ENCODE assay signal across 17 mouse cellular contexts in genomic region chr4:150965555-150965951, GRCm38 (mm10). TPM values are rescaled to one million over a fixed set of nuclear protein-coding genes. Genes with fewer than 3 reads are reported as not detected.
DNase-seq lines count a peak whose midpoint lies in the region; ATAC-seq and TF ChIP-seq lines count a peak whose summit lies in the region.
"Had no signal": no experiment of that assay in that cellular context is flagged by ENCODE, and none has a peak within 500 bp of the region (broad histone marks: within the 10 kb centered on the region; RNA-seq: fewer than 3 reads in every experiment).

No protein-coding gene starts in this region.

- H3K4me2 ChIP-seq in midbrain, embryonic 11.5 days = no peak overlapping the region
- no peak overlapping the region for H3K4me2 ChIP-seq in midbrain, postnatal 0 days (ENCODE audit: low read depth, low read length, poor library complexity, severe bottlenecking)

- peak; percentile 65 for DNase-seq in CD4-positive, CD25-positive, alpha-beta regulatory T cell, adult 2 months (ENCODE audit: low read depth, low spot score)
- DNase-seq in midbrain, embryonic 11.5 days (ENCODE audit: low spot score, missing footprints) = no peak
- DNase-seq in midbrain, postnatal 0 days (ENCODE audit: low spot score) = no peak
- DNase-seq in R1 (ENCODE audit: low read depth, low spot score) = peak; percentile 57
- DNase-seq in splenic B cell, adult 2 months (ENCODE audit: low read depth, low spot score) = peak; percentile 13
- DNase-seq in urinary bladder, postnatal 14 days (ENCODE audit: low spot score) = no peak

- H3K27me3 ChIP-seq in midbrain, embryonic 11.5 days (ENCODE audit: control insufficient read depth, insufficient read depth, low read length) = no peaks in the 10 kb centered on the region
- no peaks in the 10 kb centered on the region for H3K27me3 ChIP-seq in midbrain, postnatal 0 days (ENCODE audit: insufficient read depth, low read length)
- H3K27me3 ChIP-seq in splenic B cell, adult 2 months (ENCODE audit: control insufficient read depth, insufficient read depth, low read length, poor library complexity, severe bottlenecking) = no peaks in the 10 kb centered on the region
- H3K27me3 ChIP-seq: embryonic facial prominence, embryonic 12.5 days; forebrain, embryonic 12.5 days had no signal

- ATAC-seq in CD4-positive, CD25-positive, alpha-beta regulatory T cell, adult 4 months = no peak
- ATAC-seq in midbrain, embryonic 11.5 days (ENCODE audit: low FRiP score) = peak; percentile 27; the same call in 1 of the 2 replicates
- no peak for ATAC-seq in midbrain, postnatal 0 days (ENCODE audit: low FRiP score)
- no peak for ATAC-seq in erythroblast, adult 5-6 weeks (replicated peaks; ENCODE audit: low FRiP score, poor library complexity, severe bottlenecking)

- H3K4me1 ChIP-seq in midbrain, embryonic 11.5 days (ENCODE audit: control insufficient read depth, insufficient read depth, low read length) = no peaks in the 10 kb centered on the region
- H3K4me1 ChIP-seq in midbrain, postnatal 0 days (ENCODE audit: insufficient read depth, low read length) = no peaks in the 10 kb centered on the region
- H3K4me1 ChIP-seq: embryonic facial prominence, embryonic 12.5 days had no signal

- 70% methylated on average over 11 of the region's 11 CpGs for WGBS in midbrain, embryonic 11.5 days
- WGBS in midbrain, postnatal 0 days = 72% methylated on average over 11 of the region's 11 CpGs

- no peak overlapping the region for H3K9ac ChIP-seq in midbrain, embryonic 11.5 days (ENCODE audit: low read length)
- H3K9ac ChIP-seq in midbrain, postnatal 0 days (replicated peaks; ENCODE audit: low read length, poor library complexity, severe bottlenecking) = no peak overlapping the region
- H3K9ac ChIP-seq: embryonic facial prominence, embryonic 12.5 days; forebrain, embryonic 12.5 days had no signal

- no peak; the same call in 1 of the 2 replicates for TF ChIP-seq CTCF in midbrain, postnatal 0 days (IDR thresholded peaks at IDR 0.05)

- no peak overlapping the region for H3K4me3 ChIP-seq in midbrain, embryonic 11.5 days (ENCODE audit: low read depth, low read length)
- H3K4me3 ChIP-seq in midbrain, postnatal 0 days (ENCODE audit: low read depth, low read length) = no peak overlapping the region
- H3K4me3 ChIP-seq: embryonic facial prominence, embryonic 12.5 days; forebrain, embryonic 12.5 days had no signal

- no peaks in the 10 kb centered on the region for H3K36me3 ChIP-seq in midbrain, embryonic 11.5 days (ENCODE audit: control insufficient read depth, insufficient read depth, low read length)
- H3K36me3 ChIP-seq in midbrain, postnatal 0 days (ENCODE audit: insufficient read depth, low read length) = no peaks in the 10 kb centered on the region
- H3K36me3 ChIP-seq in splenic B cell, adult 2 months (ENCODE audit: control insufficient read depth, insufficient read depth, low read length, poor library complexity, severe bottlenecking) = no peaks in the 10 kb centered on the region
- H3K36me3 ChIP-seq: embryonic facial prominence, embryonic 12.5 days; forebrain, embryonic 12.5 days; heart, embryonic 10.5 days had no signal

- no peaks in the 10 kb centered on the region for H3K9me3 ChIP-seq in midbrain, embryonic 11.5 days (ENCODE audit: control insufficient read depth, low read length)
- H3K9me3 ChIP-seq in midbrain, postnatal 0 days (ENCODE audit: low read length) = no peaks in the 10 kb centered on the region
- H3K9me3 ChIP-seq: embryonic facial prominence, embryonic 12.5 days; forebrain, embryonic 12.5 days; heart, embryonic 10.5 days had no signal

- H3K27ac ChIP-seq in midbrain, embryonic 11.5 days (ENCODE audit: low read depth, low read length) = no peak overlapping the region
- no peak overlapping the region for H3K27ac ChIP-seq in midbrain, postnatal 0 days (ENCODE audit: low read depth, low read length)
- H3K27ac ChIP-seq: embryonic facial prominence, embryonic 12.5 days; forebrain, embryonic 12.5 days; heart, embryonic 10.5 days; kidney, postnatal 0 days had no signal

RNA-seq across cellular contexts. Expression of gene Uts2, which starts 31.3 kb away (rescaled TPM):
- not detected for polyA plus RNA-seq in CD4-positive, CD25-positive, alpha-beta regulatory T cell, adult 4 months (2017; shearing (Covaris generic))
- polyA plus RNA-seq in midbrain, embryonic 11.5 days (2014; fragmentation: Nextera tagmentation; extraction: Ambion mirVana) = not detected in 2 replicates
- total RNA-seq in midbrain, postnatal 0 days (2014; rRNA removed) = not detected in 2 replicates
- polyA plus RNA-seq in midbrain, postnatal 0 days (2015; fragmentation: Nextera tagmentation; extraction: Ambion mirVana) = not detected in 2 replicates
- not detected in 2 replicates for total RNA-seq in erythroblast, adult 5-6 weeks (2015; ENCODE audit: low replicate concordance)
- total RNA-seq in erythroblast, adult 5-6 weeks (2017; ENCODE audit: low replicate concordance) = not detected in 2 replicates
- total RNA-seq: heart, postnatal 36 days; layer of hippocampus, postnatal 25 days; left cerebral cortex, postnatal 4 days had no signal
- polyA plus RNA-seq: embryonic facial prominence, embryonic 12.5 days; forebrain, embryonic 12.5 days; heart, embryonic 10.5 days; kidney, postnatal 0 days; liver, embryonic 16.5 days; spleen, adult 2 months had no signal

RNA-seq across cellular contexts. Expression of gene Tnfrsf9, which starts 51.2 kb away (rescaled TPM):
- 100 to 1,000 TPM; 209 to 263 TPM for polyA plus RNA-seq in CD4-positive, CD25-positive, alpha-beta regulatory T cell, adult 4 months (2017; shearing (Covaris generic))
- 0.18 and 0.30 TPM in 2 replicates for polyA plus RNA-seq in midbrain, embryonic 11.5 days (2014; fragmentation: Nextera tagmentation; extraction: Ambion mirVana)
- total RNA-seq in midbrain, postnatal 0 days (2014; rRNA removed) = not detected in 2 replicates
- 0.25 and 0.29 TPM in 2 replicates for polyA plus RNA-seq in midbrain, postnatal 0 days (2015; fragmentation: Nextera tagmentation; extraction: Ambion mirVana)
- total RNA-seq in erythroblast, adult 5-6 weeks (2015; ENCODE audit: low replicate concordance) = not detected in 2 replicates
- not detected in 2 replicates for total RNA-seq in erythroblast, adult 5-6 weeks (2017; ENCODE audit: low replicate concordance)

RNA-seq across cellular contexts. Expression of gene Park7, which starts 51.3 kb away (rescaled TPM):
- polyA plus RNA-seq in CD4-positive, CD25-positive, alpha-beta regulatory T cell, adult 4 months (2017; shearing (Covaris generic)) = 100 to 1,000 TPM; 550 to 588 TPM
- 383 and 406 TPM in 2 replicates for polyA plus RNA-seq in midbrain, embryonic 11.5 days (2014; fragmentation: Nextera tagmentation; extraction: Ambion mirVana)
- 167 and 180 TPM in 2 replicates for total RNA-seq in midbrain, postnatal 0 days (2014; rRNA removed)
- polyA plus RNA-seq in midbrain, postnatal 0 days (2015; fragmentation: Nextera tagmentation; extraction: Ambion mirVana) = 427 and 453 TPM in 2 replicates
- total RNA-seq in erythroblast, adult 5-6 weeks (2015; ENCODE audit: low replicate concordance) = 34.5 and 54.8 TPM in 2 replicates
- total RNA-seq in erythroblast, adult 5-6 weeks (2017; ENCODE audit: low replicate concordance) = 63.8 and 70.5 TPM in 2 replicates

Comparison
In these comparisons a context has a peak if more than half of its experiments do, and no peak if none do; other contexts are left out.
1. DNase-seq: peak in CD4-positive, CD25-positive, alpha-beta regulatory T cell, adult 2 months (single experiment), R1 (single experiment) and splenic B cell, adult 2 months (single experiment); none in midbrain, embryonic 11.5 days (single experiment), midbrain, postnatal 0 days (single experiment) and urinary bladder, postnatal 14 days (single experiment).
2. RNA of gene Tnfrsf9, which starts 51.2 kb away (polyA plus RNA-seq): 209 to 263 TPM in CD4-positive, CD25-positive, alpha-beta regulatory T cell, adult 4 months; 0.25 to 0.29 TPM in midbrain, postnatal 0 days and 0.18 to 0.30 TPM in midbrain, embryonic 11.5 days; every median in the first group is over 100 times any median in the second.